Comparison of ENCODE assay signal across 30 mouse cellular contexts in the genomic region with DNA sequence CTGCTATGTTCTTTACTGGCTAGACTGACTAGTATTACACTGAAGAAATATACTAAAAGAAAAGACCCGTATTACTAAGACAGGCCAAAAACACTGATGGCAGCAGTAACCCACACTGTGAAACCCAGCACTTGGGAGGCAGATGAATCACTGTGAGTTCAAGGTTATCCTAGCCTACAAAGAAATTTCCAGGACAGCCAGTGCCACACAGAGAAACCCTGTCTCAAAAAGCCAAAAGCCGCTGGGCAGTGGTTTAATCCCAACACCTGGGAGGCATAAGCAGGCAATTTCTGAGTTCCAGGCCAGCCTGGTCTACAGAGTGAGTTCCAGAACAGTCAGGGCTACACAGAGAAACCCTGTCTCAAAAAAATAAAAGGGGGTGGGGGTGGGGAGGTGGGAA.
"Had no signal": no experiment of that assay in that cellular context is flagged by ENCODE, and none has a peak within 500 bp of the region (broad histone marks: within the 10 kb centered on the region; RNA-seq: fewer than 3 reads in every experiment).

No protein-coding gene starts in this region.

- H3K4me3 ChIP-seq: gastrocnemius, adult 2 months; heart, adult 2 months; heart, embryonic 13.5 days; heart, embryonic 15.5 days; hindbrain, embryonic 10.5 days; hindbrain, embryonic 12.5 days; intestine, embryonic 15.5 days; limb, embryonic 10.5 days; limb, embryonic 12.5 days; liver, embryonic 13.5 days; liver, embryonic 15.5 days had no signal

- H3K9me3 ChIP-seq: heart, embryonic 13.5 days; heart, embryonic 15.5 days; hindbrain, embryonic 10.5 days; hindbrain, embryonic 12.5 days; intestine, embryonic 15.5 days; limb, embryonic 10.5 days; limb, embryonic 12.5 days; liver, embryonic 13.5 days; liver, embryonic 15.5 days had no signal

- ATAC-seq: hindbrain, embryonic 16.5 days; inflammation-experienced regulatory T-cells, adult 6 months; intestine, embryonic 15.5 days; intestine, postnatal 0 days; liver, postnatal 0 days had no signal

- H3K9ac ChIP-seq: heart, embryonic 13.5 days; heart, embryonic 15.5 days; hindbrain, embryonic 12.5 days; hindbrain, embryonic 14.5 days; intestine, embryonic 15.5 days; limb, embryonic 12.5 days; liver, embryonic 13.5 days; liver, embryonic 15.5 days; liver, postnatal 0 days had no signal

- H3K4me1 ChIP-seq: hindbrain, embryonic 10.5 days; hindbrain, embryonic 12.5 days; intestine, embryonic 15.5 days; limb, embryonic 12.5 days had no signal

- H3K27me3 ChIP-seq: heart, embryonic 13.5 days; heart, embryonic 15.5 days; hindbrain, embryonic 12.5 days; intestine, embryonic 15.5 days; limb, embryonic 12.5 days; liver, embryonic 13.5 days; liver, embryonic 15.5 days had no signal

- H3K27ac ChIP-seq: gastrocnemius, adult 2 months; heart, adult 2 months; heart, embryonic 13.5 days; heart, embryonic 15.5 days; hindbrain, embryonic 10.5 days; hindbrain, embryonic 12.5 days; hindbrain, embryonic 14.5 days; intestine, embryonic 15.5 days; kidney, postnatal 0 days; limb, embryonic 10.5 days; limb, embryonic 12.5 days; liver, embryonic 13.5 days; liver, embryonic 15.5 days had no signal

- DNase-seq: gastrocnemius, adult 2 months; gastrocnemius, postnatal 10 days; gastrocnemius, postnatal 25 days; heart, adult 2 months; heart, postnatal 14 days; heart, postnatal 36 days; kidney, adult 18-20 months; kidney, adult 8-10 months; kidney, postnatal 14 days; kidney, postnatal 36 days; layer of hippocampus, adult 9-11 months; layer of hippocampus, postnatal 36 days; liver; liver, embryonic 13.5 days; liver, postnatal 0 days had no signal

- H3K4me2 ChIP-seq: heart, embryonic 11.5 days; heart, embryonic 13.5 days; heart, embryonic 15.5 days; hindbrain, embryonic 12.5 days; hindbrain, embryonic 14.5 days; intestine, embryonic 15.5 days; limb, embryonic 12.5 days; liver, embryonic 11.5 days; liver, embryonic 13.5 days; liver, embryonic 15.5 days had no signal
